Mouse (Mus musculus) heart, adult 2 months (tissue): ENCODE results near the gene Dnaja1.

Experiments
- CTCF ChIP-seq: fragments of 200-600 bp; IDR thresholded peaks from 2 replicates; pipeline ENCODE4 v1.8.1; 2022; ENCODE audit warnings: antibody characterized with exemption, mild to moderate bottlenecking, moderate library complexity
- EP300 ChIP-seq: fragments of 200-500 bp; IDR thresholded peaks from 2 replicates; pipeline ENCODE4 v1.6.1; 2011; ENCODE audit warnings: low read depth, low read length, control low read depth; ENCODE audit not compliant: insufficient read depth
- POLR2A ChIP-seq: fragments of 200-500 bp; IDR thresholded peaks from 2 replicates; pipeline ENCODE4 v1.6.1; 2011; ENCODE audit warnings: mild to moderate bottlenecking, low read depth, low read length, control low read depth; ENCODE audit not compliant: insufficient read depth

DNA sequence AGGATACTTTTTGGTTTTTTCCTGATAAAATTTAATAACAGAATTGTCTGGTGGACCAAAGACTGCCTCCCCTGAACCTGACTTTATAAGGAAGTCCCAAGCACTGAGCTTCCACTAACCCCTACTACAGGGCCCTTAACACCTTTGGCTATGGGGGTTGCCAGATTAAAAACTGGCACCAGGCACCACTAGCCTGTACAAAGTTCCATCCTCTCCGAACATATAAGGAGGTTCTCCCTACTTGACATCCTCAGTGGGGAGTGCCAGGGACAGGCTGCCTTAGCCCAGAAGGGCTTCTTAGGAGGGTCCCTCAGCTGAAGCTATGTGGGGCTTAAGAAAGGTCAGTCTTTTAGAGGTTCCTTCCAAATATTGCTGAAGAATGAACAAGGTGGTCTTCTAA lies 13.4 kb downstream of the Dnaja1 start:
- no peak for TF ChIP-seq EP300
- no peak for TF ChIP-seq CTCF
- no peak for TF ChIP-seq POLR2A
